Comparison of ENCODE assay signal across 8 mouse cellular contexts in the genomic region with DNA sequence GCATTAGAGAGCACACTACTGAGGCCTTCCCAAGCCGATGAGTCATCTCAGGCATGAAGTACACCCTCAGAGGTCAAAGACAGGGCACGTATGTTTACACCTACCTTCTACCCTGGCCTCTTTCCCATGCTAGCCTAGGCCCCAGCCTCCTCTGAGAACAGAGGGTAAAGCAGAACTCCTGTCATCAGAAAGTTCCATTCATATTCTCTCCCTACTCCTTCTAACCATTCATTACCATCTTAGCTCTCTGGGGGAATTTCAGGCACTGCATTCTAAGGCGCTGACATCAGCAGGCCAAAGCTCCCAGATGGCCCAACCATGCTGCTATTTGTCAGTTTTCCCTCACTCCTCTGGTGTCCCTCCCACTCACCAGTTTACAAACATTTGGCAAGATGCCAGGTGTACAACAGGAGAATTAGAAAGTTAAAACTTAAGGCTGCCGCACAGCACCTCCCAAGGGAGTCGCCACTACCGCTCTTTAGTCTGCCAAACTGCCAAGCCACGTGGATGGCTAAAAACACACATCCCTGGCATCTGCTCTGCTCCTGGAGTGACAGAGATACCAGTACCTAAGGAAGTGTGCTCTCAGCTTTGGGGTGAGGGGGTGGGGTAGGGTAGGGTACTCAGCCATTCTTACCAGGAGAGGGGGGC. TPM values are rescaled to one million over a fixed set of nuclear protein-coding genes. Genes with fewer than 3 reads are reported as not detected.
DNase-seq lines count a peak whose midpoint lies in the region; ATAC-seq and TF ChIP-seq lines count a peak whose summit lies in the region.
"Had no signal": no experiment of that assay in that cellular context is flagged by ENCODE, and none has a peak within 500 bp of the region (broad histone marks: within the 10 kb centered on the region; RNA-seq: fewer than 3 reads in every experiment).

No protein-coding gene starts in this region.

- no peak for TF ChIP-seq CTCF in brain, embryonic 14.5 days (IDR thresholded peaks at IDR 0.05; ENCODE audit: borderline replicate concordance, extremely low read depth, insufficient read depth, insufficient read length)

- no peak overlapping the region for H3K9ac ChIP-seq in midbrain, embryonic 15.5 days
- H3K9ac ChIP-seq in midbrain, embryonic 13.5 days (replicated peaks): no peak overlapping the region
- H3K9ac ChIP-seq in heart, embryonic 15.5 days: no peak overlapping the region
- H3K9ac ChIP-seq: limb, embryonic 15.5 days had no signal

- no peak overlapping the region for H3K4me3 ChIP-seq in midbrain, embryonic 15.5 days
- no peak overlapping the region for H3K4me3 ChIP-seq in midbrain, embryonic 13.5 days (replicated peaks)
- H3K4me3 ChIP-seq in heart, embryonic 15.5 days: no peak overlapping the region
- H3K4me3 ChIP-seq: limb, embryonic 15.5 days had no signal

- no peak for ATAC-seq in midbrain, embryonic 15.5 days (replicated peaks)
- no peak for ATAC-seq in midbrain, embryonic 13.5 days
- peak; percentile 64 for ATAC-seq in heart, embryonic 15.5 days (replicated peaks; ENCODE audit: insufficient number of reproducible peaks, insufficient read depth, low FRiP score, low read depth)

- H3K27me3 ChIP-seq in midbrain, embryonic 15.5 days (replicated peaks): no peaks in the 10 kb centered on the region
- no peaks in the 10 kb centered on the region for H3K27me3 ChIP-seq in midbrain, embryonic 13.5 days
- no peaks in the 10 kb centered on the region for H3K27me3 ChIP-seq in heart, embryonic 15.5 days
- H3K27me3 ChIP-seq: limb, embryonic 15.5 days had no signal

- DNase-seq in brain, embryonic 14.5 days (ENCODE audit: low read depth): peak; percentile 70
- DNase-seq in lung, postnatal 36 days: peak; percentile 66
- no peak for DNase-seq in thymus, postnatal 25 days
- DNase-seq in thymus, postnatal 36 days: no peak

- H3K27ac ChIP-seq in midbrain, embryonic 15.5 days: 0 out of 2 replicates have a peak overlapping the region, but pooled peaks have one; percentile 8
- H3K27ac ChIP-seq in midbrain, embryonic 13.5 days: no peak overlapping the region
- peak overlapping the region; percentile 16; the same call in 1 of the 2 replicates for H3K27ac ChIP-seq in heart, embryonic 15.5 days
- H3K27ac ChIP-seq: limb, embryonic 15.5 days had no signal

- peaks cover 92% of the 10 kb centered on the region for H3K36me3 ChIP-seq in midbrain, embryonic 15.5 days (replicated peaks)
- H3K36me3 ChIP-seq in midbrain, embryonic 13.5 days: peaks cover 100% of the 10 kb centered on the region
- peaks cover 98% of the 10 kb centered on the region for H3K36me3 ChIP-seq in heart, embryonic 15.5 days

- no peak for TF ChIP-seq POLR2A in brain, embryonic 14.5 days (IDR thresholded peaks at IDR 0.05; ENCODE audit: borderline replicate concordance, extremely low read depth, insufficient read depth, insufficient read length, poor library complexity, severe bottlenecking)

- peaks cover 8% of the 10 kb centered on the region; the same call in 1 of the 2 replicates for H3K4me1 ChIP-seq in midbrain, embryonic 15.5 days
- peaks cover 7% of the 10 kb centered on the region; the same call in 1 of the 2 replicates for H3K4me1 ChIP-seq in midbrain, embryonic 13.5 days (replicated peaks)
- peaks cover 34% of the 10 kb centered on the region for H3K4me1 ChIP-seq in heart, embryonic 15.5 days (replicated peaks)

- no peak overlapping the region for H3K4me2 ChIP-seq in midbrain, embryonic 15.5 days
- H3K4me2 ChIP-seq in midbrain, embryonic 13.5 days (replicated peaks): no peak overlapping the region
- H3K4me2 ChIP-seq in heart, embryonic 15.5 days: no peak overlapping the region
- H3K4me2 ChIP-seq: limb, embryonic 15.5 days had no signal

- no peaks in the 10 kb centered on the region for H3K9me3 ChIP-seq in midbrain, embryonic 15.5 days
- H3K9me3 ChIP-seq in midbrain, embryonic 13.5 days: no peaks in the 10 kb centered on the region
- H3K9me3 ChIP-seq in heart, embryonic 15.5 days (replicated peaks): no peaks in the 10 kb centered on the region
- H3K9me3 ChIP-seq: limb, embryonic 15.5 days had no signal

- 61% methylated on average over 7 of the region's 7 CpGs for WGBS in midbrain, embryonic 15.5 days
- 75% methylated on average over 7 of the region's 7 CpGs for WGBS in midbrain, embryonic 13.5 days
- 20% methylated on average over 7 of the region's 7 CpGs for WGBS in heart, embryonic 15.5 days

RNA-seq across cellular contexts. Expression of gene Pigv, which starts 16.1 kb away (rescaled TPM):
- 16.0 and 16.2 TPM in 2 replicates for polyA plus RNA-seq in midbrain, embryonic 15.5 days (2015; fragmentation: Nextera tagmentation; extraction: Ambion mirVana)
- polyA plus RNA-seq in midbrain, embryonic 13.5 days (2015; fragmentation: Nextera tagmentation; extraction: Ambion mirVana): 13.7 and 16.0 TPM in 2 replicates
- 11.7 and 12.8 TPM in 2 replicates for polyA plus RNA-seq in brain, embryonic 14.5 days (2012; rRNA removed)
- 11.8 and 14.6 TPM in 2 replicates for polyA plus RNA-seq in heart, embryonic 15.5 days (2015; fragmentation: Nextera tagmentation; extraction: Ambion mirVana)

RNA-seq across cellular contexts. Expression of gene Zdhhc18, which starts 38.6 kb away (rescaled TPM):
- 6.4 and 9.3 TPM in 2 replicates for polyA plus RNA-seq in midbrain, embryonic 15.5 days (2015; fragmentation: Nextera tagmentation; extraction: Ambion mirVana)
- polyA plus RNA-seq in midbrain, embryonic 13.5 days (2015; fragmentation: Nextera tagmentation; extraction: Ambion mirVana): 3.5 and 4.1 TPM in 2 replicates
- polyA plus RNA-seq in brain, embryonic 14.5 days (2012; rRNA removed): 34.4 and 39.9 TPM in 2 replicates
- polyA plus RNA-seq in heart, embryonic 15.5 days (2015; fragmentation: Nextera tagmentation; extraction: Ambion mirVana): 4.6 and 9.4 TPM in 2 replicates

Comparison
In these comparisons a context has a peak if more than half of its experiments do, and no peak if none do; other contexts are left out.
1. DNase-seq: peak in brain, embryonic 14.5 days (single experiment) and lung, postnatal 36 days (single experiment); none in thymus, postnatal 25 days (single experiment) and thymus, postnatal 36 days (0 of 2).